ENCODE assay signal across 8 mouse cellular contexts in genomic region chr11:70815498-70816078, GRCm38 (mm10). TPM values are rescaled to one million over a fixed set of nuclear protein-coding genes. Genes with fewer than 3 reads are reported as not detected.
A peak's percentile ranks its signal among the peaks of the same experiment; 100 is the strongest.
DNase-seq lines count a peak whose midpoint lies in the region.

No protein-coding gene starts in this region.

- intact Hi-C loops in left cerebral cortex, postnatal 36 days (cut with DNase I): loop anchor here (5.0 kb wide), 1 partner anchor 38 kb away; no protein-coding TSS in a partner anchor

- peak; percentile 61 for DNase-seq in ovary, postnatal 14 days (ENCODE audit: low spot score)
- DNase-seq in ovary, postnatal 36 days (ENCODE audit: low spot score): no peak
- DNase-seq in adipocyte (ENCODE audit: low spot score): peak; percentile 73
- DNase-seq in embryo, embryonic 10 days (ENCODE audit: low spot score): peak; percentile 80
- peak; percentile 73 for DNase-seq in hindlimb bud, embryonic 11.5 days (ENCODE audit: extremely low spot score, low read depth, low spot score)
- DNase-seq in left cerebral cortex, postnatal 36 days (ENCODE audit: low spot score in 2 of 2): peak; percentile 30 to 31
- DNase-seq in retina, embryonic 14.5 days (ENCODE audit: low spot score): peak; percentile 90
- peak; percentile 29 to 31 for DNase-seq in urinary bladder, postnatal 36 days (ENCODE audit: low spot score in 2 of 2)

RNA-seq across cellular contexts. Expression of gene Scimp, which starts 3.2 kb away (rescaled TPM):
- not detected for total RNA-seq in left cerebral cortex, postnatal 36 days (2021)

RNA-seq across cellular contexts. Expression of gene Rabep1, which starts 29.0 kb away (rescaled TPM):
- 100 to 1,000 TPM; 124 to 125 TPM for total RNA-seq in left cerebral cortex, postnatal 36 days (2021)

RNA-seq across cellular contexts. Expression of gene Zfp3, which starts 51.6 kb away (rescaled TPM):
- total RNA-seq in left cerebral cortex, postnatal 36 days (2021): 10 to 100 TPM; 17.3 to 21.7 TPM
